Mouse (Mus musculus): Measurements from ENCODE around the gene Lmx1b. TPM values are rescaled to one million over a fixed set of nuclear protein-coding genes. Genes with fewer than 3 reads are reported as not detected.

Lmx1b gene
- polyA plus RNA-seq, 1 experiment from 2014 or later, result 5.0 TPM

DNA sequence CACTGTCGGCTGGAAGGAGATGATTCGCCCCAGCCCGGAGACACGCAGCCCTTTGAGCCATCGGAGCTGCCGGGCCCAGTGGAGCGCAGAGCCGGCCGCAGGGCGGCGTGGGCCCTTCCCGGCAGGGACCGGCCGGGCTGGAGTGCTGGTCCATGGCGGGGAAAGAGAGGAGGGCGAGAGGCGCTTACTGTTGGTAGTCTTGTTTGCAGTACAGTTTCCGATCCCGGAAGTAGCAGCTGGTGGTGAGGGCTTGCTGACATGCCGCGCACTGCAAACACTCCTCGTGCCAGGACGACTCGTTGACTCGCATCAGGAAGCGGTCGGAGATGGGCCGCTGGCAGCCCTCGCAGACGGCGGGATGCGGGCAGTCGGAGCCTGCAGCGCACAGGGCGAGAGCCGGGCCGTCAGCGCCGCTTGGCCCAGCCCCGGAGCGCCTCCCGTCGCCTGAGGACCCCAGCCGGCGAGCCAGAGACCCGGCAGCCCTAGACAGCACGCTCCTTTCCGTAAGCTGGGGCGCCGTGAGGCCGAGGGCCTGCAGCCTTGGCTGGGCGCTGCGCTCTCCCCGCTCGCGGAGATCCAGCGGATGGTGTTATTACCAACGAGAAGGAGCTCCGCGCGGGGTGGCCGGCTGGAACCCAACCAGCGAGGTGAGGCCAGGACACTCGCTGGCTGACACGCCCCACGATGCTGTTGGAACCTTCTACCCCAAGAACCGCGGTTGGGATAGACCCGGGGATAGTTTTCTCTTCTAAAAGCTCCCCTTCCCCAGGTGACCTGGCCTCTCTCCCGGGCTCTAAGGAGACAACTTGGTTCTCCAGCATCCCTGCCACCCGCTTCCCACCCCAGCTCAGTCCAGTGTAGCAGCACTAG, 775 bp downstream of the Lmx1b start:
- WGBS, result 1% methylated on average over 66 of the region's 71 CpGs
- Histone ChIP-seq H3K36me3 (ENCODE audit: control insufficient read depth, insufficient read depth, low read length) (no peaks in the 10 kb centered on the region), H3K9me3 (ENCODE audit: control insufficient read depth, low read length) (no peaks in the 10 kb centered on the region), H3K27me3 (ENCODE audit: control insufficient read depth, insufficient read depth, low read length) (peaks cover 93% of the 10 kb centered on the region), H3K27ac (ENCODE audit: low read depth, low read length) (peak overlapping the region; percentile 62), H3K4me3 (ENCODE audit: low read depth, low read length) (peak overlapping the region; percentile 37), H3K4me2 (replicated peaks; ENCODE audit: low read depth, low read length) (peak overlapping the region; percentile 71), H3K9ac (ENCODE audit: low read depth, low read length) (peak overlapping the region; percentile 52), H3K4me1 (replicated peaks; ENCODE audit: control insufficient read depth, insufficient read depth, low read length) (peaks cover 12% of the 10 kb centered on the region)
- DNase-seq (ENCODE audit: low spot score) (peak; percentile 74), ATAC-seq (ENCODE audit: low FRiP score) (no peak)

DNA sequence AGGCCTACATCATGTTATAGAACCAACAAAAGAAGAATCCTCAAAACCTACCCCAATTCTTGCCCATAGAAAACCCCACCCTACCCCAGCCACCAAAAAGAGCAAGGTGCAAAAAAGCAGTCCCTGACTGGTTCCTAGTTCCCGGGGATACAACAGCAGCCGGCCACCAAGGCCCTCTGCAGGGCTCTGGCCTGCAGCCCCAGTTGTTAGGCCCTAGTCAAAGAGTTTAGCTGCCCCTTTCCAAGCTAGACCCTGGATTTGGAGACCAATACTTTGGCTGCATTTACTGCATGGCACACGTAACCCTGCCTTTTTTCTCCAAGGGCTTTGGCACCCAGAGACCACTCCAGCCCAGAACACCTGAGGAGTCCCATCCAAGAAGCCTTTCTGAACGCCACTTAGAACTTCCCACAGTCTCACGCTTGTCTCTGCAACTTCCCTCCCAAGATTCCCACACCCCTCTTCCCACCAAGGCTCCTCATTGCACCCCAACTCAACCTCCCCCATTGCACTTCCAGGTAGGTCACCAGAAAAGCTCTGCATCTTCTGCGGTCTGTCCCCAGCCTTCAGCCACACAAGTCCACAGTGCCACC, 2.1 kb downstream of the Lmx1b start:
- no peaks in the 10 kb centered on the region for H3K36me3 ChIP-seq (ENCODE audit: control insufficient read depth, insufficient read depth, low read length)
- H3K4me2 ChIP-seq (replicated peaks; ENCODE audit: low read depth, low read length), result peak overlapping the region; percentile 71
- ATAC-seq (ENCODE audit: low FRiP score) (no peak), DNase-seq (ENCODE audit: low spot score) (peak; percentile 52)
- 0 out of 2 replicates have a peak overlapping the region, but pooled peaks have one; percentile 36 for H3K27ac ChIP-seq (ENCODE audit: low read depth, low read length)
- 18% methylated on average over 6 of the region's 6 CpGs for WGBS
- H3K4me3 ChIP-seq (ENCODE audit: low read depth, low read length), result peak overlapping the region; percentile 37
- peak overlapping the region; percentile 52; the same call in 1 of the 2 replicates for H3K9ac ChIP-seq (ENCODE audit: low read depth, low read length)
- H3K4me1 ChIP-seq (replicated peaks; ENCODE audit: control insufficient read depth, insufficient read depth, low read length), result peaks cover 12% of the 10 kb centered on the region
- peaks cover 93% of the 10 kb centered on the region for H3K27me3 ChIP-seq (ENCODE audit: control insufficient read depth, insufficient read depth, low read length)
- H3K9me3 ChIP-seq (ENCODE audit: control insufficient read depth, low read length), result no peaks in the 10 kb centered on the region

GRCm38 (mm10) chr2:33637288-33637687, 3.0 kb downstream of the Lmx1b start:
- no peaks in the 10 kb centered on the region for H3K36me3 ChIP-seq (ENCODE audit: control insufficient read depth, insufficient read depth, low read length)
- H3K27me3 ChIP-seq (ENCODE audit: control insufficient read depth, insufficient read depth, low read length), result peaks cover 94% of the 10 kb centered on the region
- no peak overlapping the region for H3K27ac ChIP-seq (ENCODE audit: low read depth, low read length)
- H3K4me3 ChIP-seq (ENCODE audit: low read depth, low read length), result no peak overlapping the region
- WGBS, result under 1% methylated on average over 7 of the region's 7 CpGs
- ATAC-seq (ENCODE audit: low FRiP score) (no peak), DNase-seq (ENCODE audit: low spot score) (peak; percentile 54)
- H3K9me3 ChIP-seq (ENCODE audit: control insufficient read depth, low read length), result no peaks in the 10 kb centered on the region
- H3K4me2 ChIP-seq (replicated peaks; ENCODE audit: low read depth, low read length), result no peak overlapping the region; the same call in 1 of the 2 replicates
- H3K4me1 ChIP-seq (replicated peaks; ENCODE audit: control insufficient read depth, insufficient read depth, low read length), result peaks cover 11% of the 10 kb centered on the region
- no peak overlapping the region for H3K9ac ChIP-seq (ENCODE audit: low read depth, low read length)

GRCm38 (mm10) chr2:33636628-33637188, 3.6 kb downstream of the Lmx1b start:
- Histone ChIP-seq H3K36me3 (ENCODE audit: control insufficient read depth, insufficient read depth, low read length) (no peaks in the 10 kb centered on the region), H3K4me1 (replicated peaks; ENCODE audit: control insufficient read depth, insufficient read depth, low read length) (peaks cover 8% of the 10 kb centered on the region), H3K4me2 (replicated peaks; ENCODE audit: low read depth, low read length) (peak overlapping the region; percentile 17), H3K9me3 (ENCODE audit: control insufficient read depth, low read length) (no peaks in the 10 kb centered on the region), H3K27ac (ENCODE audit: low read depth, low read length) (no peak overlapping the region), H3K4me3 (ENCODE audit: low read depth, low read length) (peak overlapping the region; percentile 27; the same call in 1 of the 2 replicates), H3K9ac (ENCODE audit: low read depth, low read length) (no peak overlapping the region), H3K27me3 (ENCODE audit: control insufficient read depth, insufficient read depth, low read length) (peaks cover 93% of the 10 kb centered on the region)
- DNase-seq (ENCODE audit: low spot score), result peak; percentile 64
- 1% methylated on average over 26 of the region's 26 CpGs for WGBS
- no peak for ATAC-seq (ENCODE audit: low FRiP score)

DNA sequence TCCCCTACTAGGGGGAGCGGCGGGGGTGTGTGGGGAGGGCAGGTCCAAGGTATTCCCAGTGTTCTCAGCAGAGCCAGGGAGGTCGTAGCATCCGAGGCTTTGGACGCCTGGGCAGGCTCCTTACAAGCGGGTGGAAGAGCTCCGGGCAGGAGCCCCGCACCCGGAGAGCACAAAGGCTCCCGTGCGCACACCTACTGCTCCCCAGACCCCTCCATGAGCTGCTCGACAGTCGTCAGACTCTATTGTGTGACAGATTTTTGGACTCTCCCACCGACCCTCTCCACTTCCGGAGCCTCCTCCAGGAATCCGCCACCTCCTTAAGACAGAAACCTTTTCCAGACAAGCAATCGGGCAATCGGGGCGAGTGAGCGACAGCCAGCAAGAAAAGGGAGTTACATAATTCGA, 4.2 kb downstream of the Lmx1b start:
- H3K27ac ChIP-seq (ENCODE audit: low read depth, low read length), result 0 out of 2 replicates have a peak overlapping the region, but pooled peaks have one; percentile 6
- H3K4me2 ChIP-seq (replicated peaks; ENCODE audit: low read depth, low read length), result peak overlapping the region; percentile 17
- H3K9ac ChIP-seq (ENCODE audit: low read depth, low read length), result peak overlapping the region; percentile 37; the same call in 1 of the 2 replicates
- H3K27me3 ChIP-seq (ENCODE audit: control insufficient read depth, insufficient read depth, low read length), result peaks cover 93% of the 10 kb centered on the region
- peak overlapping the region; percentile 27 for H3K4me3 ChIP-seq (ENCODE audit: low read depth, low read length)
- DNase-seq (ENCODE audit: low spot score) (no peak), ATAC-seq (ENCODE audit: low FRiP score) (no peak)
- H3K9me3 ChIP-seq (ENCODE audit: control insufficient read depth, low read length), result no peaks in the 10 kb centered on the region
- no peaks in the 10 kb centered on the region for H3K36me3 ChIP-seq (ENCODE audit: control insufficient read depth, insufficient read depth, low read length)
- under 1% methylated on average over 21 of the region's 21 CpGs for WGBS
- H3K4me1 ChIP-seq (replicated peaks; ENCODE audit: control insufficient read depth, insufficient read depth, low read length), result peaks cover 13% of the 10 kb centered on the region

DNA sequence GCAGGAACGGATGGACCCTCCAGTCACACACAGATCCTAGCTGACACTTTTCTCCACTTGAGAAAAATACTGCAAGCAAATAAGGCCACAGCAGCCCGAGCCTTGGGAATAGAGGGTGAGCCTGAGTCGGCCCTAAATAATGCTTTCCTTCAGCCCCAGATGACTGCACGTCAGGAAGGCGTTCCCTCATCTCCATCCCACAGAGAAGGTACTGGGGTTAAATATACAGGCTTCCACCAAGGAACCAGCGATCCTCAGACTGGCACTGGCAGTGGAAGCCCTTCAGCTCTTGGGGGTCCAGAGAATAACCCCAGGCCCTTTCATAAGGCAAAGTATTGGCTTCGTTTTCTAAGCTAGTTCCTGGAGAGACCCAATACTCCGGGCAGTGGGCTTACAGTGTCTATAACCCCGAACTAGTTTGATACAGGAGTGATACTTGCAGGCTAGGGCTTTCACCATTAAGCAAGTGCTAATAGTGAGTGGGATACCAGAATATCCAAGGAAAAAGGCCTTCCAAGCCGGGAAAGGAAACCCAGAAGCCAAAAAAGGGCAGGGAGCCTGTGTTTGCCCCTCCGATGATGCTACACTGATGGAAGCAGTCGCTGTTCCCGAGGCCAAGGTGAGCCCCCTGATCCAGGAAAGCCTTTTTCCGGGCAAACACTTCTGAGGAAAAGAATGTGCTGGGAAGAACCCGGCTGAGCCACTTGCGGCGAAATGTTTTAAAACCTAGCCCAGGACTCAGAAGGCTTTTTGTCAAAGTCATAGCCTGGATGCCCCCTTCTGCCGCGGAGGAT, 4.8 kb downstream of the Lmx1b start:
- H3K4me3 ChIP-seq (ENCODE audit: low read depth, low read length), result peak overlapping the region; percentile 27
- H3K36me3 ChIP-seq (ENCODE audit: control insufficient read depth, insufficient read depth, low read length), result no peaks in the 10 kb centered on the region
- no peaks in the 10 kb centered on the region for H3K9me3 ChIP-seq (ENCODE audit: control insufficient read depth, low read length)
- H3K9ac ChIP-seq (ENCODE audit: low read depth, low read length), result peak overlapping the region; percentile 37; the same call in 1 of the 2 replicates
- H3K27ac ChIP-seq (ENCODE audit: low read depth, low read length), result 0 out of 2 replicates have a peak overlapping the region, but pooled peaks have one; percentile 20
- WGBS, result 2% methylated on average over 19 of the region's 19 CpGs
- H3K4me1 ChIP-seq (replicated peaks; ENCODE audit: control insufficient read depth, insufficient read depth, low read length), result peaks cover 13% of the 10 kb centered on the region
- H3K27me3 ChIP-seq (ENCODE audit: control insufficient read depth, insufficient read depth, low read length), result peaks cover 92% of the 10 kb centered on the region
- ATAC-seq (ENCODE audit: low FRiP score) (no peak), DNase-seq (ENCODE audit: low spot score) (peak; percentile 72)
- H3K4me2 ChIP-seq (replicated peaks; ENCODE audit: low read depth, low read length), result peak overlapping the region; percentile 17

- WGBS, result 12% methylated on average over 4 of the region's 4 CpGs
- peaks cover 92% of the 10 kb centered on the region for H3K27me3 ChIP-seq (ENCODE audit: control insufficient read depth, insufficient read depth, low read length)
- ATAC-seq (ENCODE audit: low FRiP score), result no peak
- H3K9ac ChIP-seq (ENCODE audit: low read depth, low read length), result 0 out of 2 replicates have a peak overlapping the region, but pooled peaks have one; percentile 11
- no peaks in the 10 kb centered on the region for H3K36me3 ChIP-seq (ENCODE audit: control insufficient read depth, insufficient read depth, low read length)
- no peak overlapping the region; the same call in 1 of the 2 replicates for H3K4me2 ChIP-seq (replicated peaks; ENCODE audit: low read depth, low read length)
- H3K9me3 ChIP-seq (ENCODE audit: control insufficient read depth, low read length), result no peaks in the 10 kb centered on the region
- no peak for DNase-seq (ENCODE audit: low spot score)
- H3K27ac ChIP-seq (ENCODE audit: low read depth, low read length), result no peak overlapping the region
- no peak overlapping the region for H3K4me3 ChIP-seq (ENCODE audit: low read depth, low read length)
- peaks cover 20% of the 10 kb centered on the region for H3K4me1 ChIP-seq (replicated peaks; ENCODE audit: control insufficient read depth, insufficient read depth, low read length)
Observed at GRCm38 (mm10) chr2:33634481-33635090, 5.7 kb downstream of the Lmx1b start.

DNA sequence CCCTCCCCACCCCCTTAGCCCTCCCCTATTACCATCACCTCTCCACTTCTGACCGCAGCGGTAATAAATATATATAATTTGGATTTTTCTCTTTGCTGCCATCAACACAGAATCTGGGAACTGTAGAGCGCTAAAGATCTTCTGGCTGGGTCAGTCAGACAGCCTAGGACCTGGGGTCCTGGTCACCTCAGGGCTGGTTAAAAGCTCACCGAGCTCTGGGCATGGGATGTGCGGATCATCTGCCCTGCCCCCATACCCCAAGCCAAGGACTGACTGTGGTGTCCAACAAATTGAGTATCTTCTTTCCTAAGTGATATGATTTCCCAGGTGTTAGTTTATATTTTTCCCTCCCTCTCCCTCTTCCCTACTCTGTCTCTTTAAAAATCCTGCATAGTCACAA, 6.4 kb downstream of the Lmx1b start:
- DNase-seq (ENCODE audit: low spot score) (no peak), ATAC-seq (ENCODE audit: low FRiP score) (no peak)
- H3K27me3 ChIP-seq (ENCODE audit: control insufficient read depth, insufficient read depth, low read length), result peaks cover 92% of the 10 kb centered on the region
- peaks cover 19% of the 10 kb centered on the region for H3K4me1 ChIP-seq (replicated peaks; ENCODE audit: control insufficient read depth, insufficient read depth, low read length)
- no peaks in the 10 kb centered on the region for H3K36me3 ChIP-seq (ENCODE audit: control insufficient read depth, insufficient read depth, low read length)
- no peak overlapping the region for H3K9ac ChIP-seq (ENCODE audit: low read depth, low read length)
- no peak overlapping the region for H3K27ac ChIP-seq (ENCODE audit: low read depth, low read length)
- H3K9me3 ChIP-seq (ENCODE audit: control insufficient read depth, low read length), result no peaks in the 10 kb centered on the region
- no peak overlapping the region for H3K4me3 ChIP-seq (ENCODE audit: low read depth, low read length)
- no peak overlapping the region for H3K4me2 ChIP-seq (replicated peaks; ENCODE audit: low read depth, low read length)
- WGBS, result 8% methylated on average over 5 of the region's 5 CpGs

All from hindbrain, embryonic 11.5 days (tissue).